Mouse (Mus musculus): Measurements from ENCODE around the gene Gm9040. TPM values are rescaled to one million over a fixed set of nuclear protein-coding genes. Genes with fewer than 3 reads are reported as not detected.
"Not testable (repeated sequence)": the region's sequence is repeated elsewhere in the genome, so short reads cannot be mapped to it uniquely, and the experiment has no call there.

Gm9040 gene
- polyA plus RNA-seq (2012; rRNA removed) = not detected in 2 replicates

DNA sequence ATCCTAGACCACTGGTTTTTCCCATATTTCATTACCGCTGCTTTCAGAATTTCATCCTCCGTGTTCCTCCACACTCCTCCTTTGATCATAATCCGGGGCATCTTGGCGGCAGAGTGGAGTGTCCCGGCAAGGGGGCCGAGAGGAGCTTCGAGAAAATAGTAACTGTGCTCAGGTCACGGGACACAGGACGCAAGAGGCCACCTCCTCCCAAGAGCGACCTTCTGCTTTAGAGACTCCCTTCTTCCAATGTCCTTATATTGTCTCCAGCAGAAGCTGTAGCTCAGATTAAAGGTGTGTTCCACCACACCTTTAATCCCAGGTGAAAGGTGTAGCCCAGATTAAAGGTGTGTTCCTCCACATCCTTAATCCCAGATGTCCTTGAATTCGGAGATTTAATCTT, at the start of gene Gm9040:
TSS of gene Gm9040 (minus strand) at position 101 of the 400 bp plus-strand sequence.
- not testable (repeated sequence) for DNase-seq (ENCODE audit: low read depth, low spot score)
- WGBS = no CpG with 5 or more reads among the region's 11 CpGs

- peak; percentile 42 for DNase-seq (ENCODE audit: low read depth, low spot score)
- 1% methylated on average over 10 of the region's 10 CpGs for WGBS
These were observed 43.7 kb upstream of the Gm9040 start for GRCm38 (mm10) chr10:118370443-118370842.

DNA sequence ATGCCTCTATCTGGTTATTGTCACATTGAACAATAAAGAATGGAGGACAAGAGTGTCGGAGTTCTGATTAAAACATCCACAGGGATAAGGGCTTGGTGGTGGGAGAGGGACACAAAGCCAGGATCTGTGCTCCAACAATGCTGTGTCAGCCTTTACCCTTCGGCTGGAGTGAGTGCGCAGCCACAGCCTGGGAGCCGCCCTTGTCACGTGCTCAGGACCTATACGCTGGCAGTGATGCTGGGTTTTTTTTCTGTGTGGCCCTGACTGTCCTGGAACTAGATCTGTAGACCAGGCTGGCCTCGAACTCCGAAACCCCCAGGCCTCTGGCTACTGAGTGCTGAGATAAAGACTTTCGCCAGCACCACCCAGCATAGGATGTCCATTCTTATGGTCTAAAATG, 42.7 kb upstream of the Gm9040 start:
- no peak for DNase-seq (ENCODE audit: low read depth, low spot score)
- WGBS = 60% methylated on average over 9 of the region's 9 CpGs

GRCm38 (mm10) chr10:118354005-118354404, 27.2 kb upstream of the Gm9040 start, which contains the start of gene Gm9049:
TSS of gene Gm9049 (minus strand) at chr10:118354105.
- WGBS = no CpG with 5 or more reads among the region's 11 CpGs
- DNase-seq (ENCODE audit: low read depth, low spot score) = not testable (repeated sequence)

- not testable (repeated sequence) for DNase-seq (ENCODE audit: low read depth, low spot score)
- 86% methylated on average over 1 of the region's 14 CpGs for WGBS
These were observed 21.8 kb upstream of the Gm9040 start, which contains the start of gene Gm9048 for GRCm38 (mm10) chr10:118348579-118348978. TSS of gene Gm9048 (minus strand) at chr10:118348679.

DNA sequence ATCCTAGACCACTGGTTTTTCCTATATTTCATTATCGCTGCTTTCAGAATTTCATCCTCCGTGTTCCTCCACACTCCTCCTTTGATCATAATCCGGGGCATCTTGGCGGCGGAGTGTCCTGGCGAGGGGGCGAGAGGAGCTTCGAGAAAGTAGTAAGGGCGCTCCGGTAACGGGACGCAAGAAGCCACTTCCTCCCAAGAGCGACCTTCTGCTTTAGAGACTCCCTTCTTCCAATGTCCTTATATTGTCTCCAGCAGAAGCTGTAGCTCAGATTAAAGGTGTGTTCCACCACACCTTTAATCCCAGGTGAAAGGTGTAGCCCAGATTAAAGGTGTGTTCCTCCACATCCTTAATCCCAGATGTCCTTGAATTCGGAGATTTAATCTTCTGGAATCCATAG, 16.4 kb upstream of the Gm9040 start, which contains the start of gene Gm9046:
TSS of gene Gm9046 (minus strand) at position 101 of the 400 bp plus-strand sequence.
- WGBS = no CpG with 5 or more reads among the region's 14 CpGs

GRCm38 (mm10) chr10:118337731-118338130, 11.0 kb upstream of the Gm9040 start, which contains the start of gene Gm9045:
TSS of gene Gm9045 (minus strand) at chr10:118337831.
- DNase-seq (ENCODE audit: low read depth, low spot score) = not testable (repeated sequence)
- WGBS = no CpG with 5 or more reads among the region's 14 CpGs

More for the DNA sequence above, 16.4 kb upstream of the Gm9040 start, which contains the start of gene Gm9046:
- not testable (repeated sequence) for DNase-seq (ENCODE audit: low read depth, low spot score)

DNA sequence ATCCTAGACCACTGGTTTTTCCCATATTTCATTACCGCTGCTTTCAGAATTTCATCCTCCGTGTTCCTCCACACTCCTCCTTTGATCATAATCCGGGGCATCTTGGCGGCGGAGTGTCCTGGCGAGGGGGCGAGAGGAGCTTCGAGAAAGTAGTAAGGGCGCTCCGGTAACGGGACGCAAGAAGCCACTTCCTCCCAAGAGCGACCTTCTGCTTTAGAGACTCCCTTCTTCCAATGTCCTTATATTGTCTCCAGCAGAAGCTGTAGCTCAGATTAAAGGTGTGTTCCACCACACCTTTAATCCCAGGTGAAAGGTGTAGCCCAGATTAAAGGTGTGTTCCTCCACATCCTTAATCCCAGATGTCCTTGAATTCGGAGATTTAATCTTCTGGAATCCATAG, 5.5 kb upstream of the Gm9040 start, which contains the start of gene Gm9044:
TSS of gene Gm9044 (minus strand) at position 101 of the 400 bp plus-strand sequence.
- no CpG with 5 or more reads among the region's 14 CpGs for WGBS
- DNase-seq (ENCODE audit: low read depth, low spot score) = not testable (repeated sequence)

DNA sequence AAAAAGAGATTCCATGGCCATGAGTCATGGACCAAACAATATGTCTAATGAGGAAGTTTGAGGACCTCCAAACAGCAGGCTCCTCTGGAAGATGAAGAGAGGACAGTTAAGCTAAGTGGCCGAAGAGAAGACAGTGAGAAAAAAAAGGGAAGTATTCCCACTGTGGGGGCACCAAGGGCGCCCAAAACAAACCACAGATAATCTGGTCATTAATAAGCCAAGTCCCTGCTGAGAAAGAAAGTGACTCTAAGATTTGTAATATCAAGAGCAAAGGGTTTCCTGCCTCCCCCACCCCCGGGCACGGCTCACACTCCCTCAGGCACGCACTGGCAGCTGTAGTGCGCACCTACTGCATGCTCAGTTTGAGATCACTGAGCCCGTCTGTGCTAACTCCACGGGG, 7.7 kb downstream of the Gm9040 start:
- 77% methylated on average over 8 of the region's 8 CpGs for WGBS
- DNase-seq (ENCODE audit: low read depth, low spot score) = no peak

GRCm38 (mm10) chr10:118302133-118302532, 24.6 kb downstream of the Gm9040 start:
- not testable (repeated sequence) for DNase-seq (ENCODE audit: low read depth, low spot score)
- 37% methylated on average over 2 of the region's 2 CpGs for WGBS

DNA sequence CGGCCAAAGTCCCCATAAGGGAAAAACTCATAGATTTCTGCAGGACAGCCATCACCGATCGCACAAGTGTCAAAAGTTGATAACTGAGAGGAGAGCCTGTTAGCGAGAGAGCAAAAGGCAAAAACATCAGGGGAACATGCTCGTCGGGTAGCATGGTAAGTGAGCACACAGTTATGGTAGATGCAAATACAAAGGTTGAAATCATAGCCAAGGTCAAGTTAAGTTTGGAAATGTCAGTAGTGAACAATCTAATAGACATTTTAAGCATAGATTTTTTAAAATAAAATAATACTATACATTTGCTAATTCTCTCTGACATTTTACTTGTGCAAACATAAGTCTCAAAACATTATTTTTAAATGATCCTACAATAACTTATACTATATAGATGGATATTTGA, 31.8 kb downstream of the Gm9040 start, which contains the start of gene Iltifb:
TSS of gene Iltifb (minus strand) at position 101 of the 400 bp plus-strand sequence.
- DNase-seq (ENCODE audit: low read depth, low spot score) = no peak
- 97% methylated on average over 6 of the region's 6 CpGs for WGBS

DNA sequence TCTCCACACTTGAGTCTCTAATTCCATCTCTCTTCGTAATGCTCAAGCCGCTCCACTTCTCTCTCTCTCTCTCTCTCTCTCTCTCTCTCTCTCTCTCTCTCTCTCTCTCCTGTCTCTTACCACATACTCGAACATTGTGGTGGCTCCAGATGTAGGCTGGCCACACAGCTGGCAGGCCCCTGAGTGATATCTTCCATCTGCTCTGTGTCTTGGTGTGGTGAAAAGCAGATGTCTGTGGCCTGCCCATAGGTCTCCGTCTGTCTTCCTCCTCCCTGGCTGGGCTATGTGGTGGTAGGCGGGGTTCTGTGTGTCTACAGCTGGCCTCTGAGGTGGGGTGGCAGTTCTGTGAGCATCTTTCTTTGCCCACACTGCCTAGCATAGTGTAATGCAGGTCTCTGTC, 43.8 kb downstream of the Gm9040 start:
- WGBS = 85% methylated on average over 2 of the region's 5 CpGs
- DNase-seq (ENCODE audit: low read depth, low spot score) = not testable (repeated sequence)

DNA sequence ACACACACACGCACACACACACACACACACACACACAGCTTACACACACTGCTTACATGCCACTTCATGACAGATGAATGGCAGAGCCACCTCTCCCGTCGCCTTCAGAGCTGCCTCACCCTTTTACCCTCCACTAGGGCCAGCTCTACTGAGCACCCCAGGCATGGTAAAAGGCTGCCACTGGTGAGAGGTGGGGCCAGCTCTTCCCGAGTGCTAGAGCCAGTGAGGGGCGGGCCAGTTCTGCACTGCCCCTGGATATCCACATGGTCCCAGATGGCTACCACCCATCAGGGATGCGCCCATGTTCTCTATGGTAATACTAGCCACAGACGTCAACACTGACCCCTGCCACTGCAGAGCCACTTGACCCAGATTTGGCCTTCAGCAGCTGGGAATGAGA, 44.2 kb downstream of the Gm9040 start:
- DNase-seq (ENCODE audit: low read depth, low spot score) = not testable (repeated sequence)
- 76% methylated on average over 6 of the region's 7 CpGs for WGBS

DNA sequence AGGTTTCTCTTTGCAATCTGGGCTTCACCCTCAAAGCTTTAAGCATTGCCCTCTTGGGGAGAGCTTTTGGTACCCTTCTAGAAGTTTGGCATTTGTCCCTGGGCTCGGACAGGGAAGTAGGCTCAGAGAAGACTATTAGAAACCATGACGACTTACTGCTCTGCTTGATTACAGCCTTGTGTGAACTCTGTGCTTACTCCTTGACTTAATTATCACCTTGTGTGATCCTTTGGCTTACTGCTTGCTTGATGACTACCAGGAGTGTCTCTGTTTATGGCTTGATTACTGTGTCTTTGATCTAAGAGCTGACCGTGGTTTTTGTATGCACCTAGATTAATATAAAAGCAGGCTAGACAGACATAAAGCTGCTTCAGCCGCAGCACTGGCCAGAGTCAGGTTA, 48.7 kb downstream of the Gm9040 start:
- WGBS = no CpG with 5 or more reads among the region's 4 CpGs
- not testable (repeated sequence) for DNase-seq (ENCODE audit: low read depth, low spot score)

Other genes starting within 250 kb of the Gm9040 start
- gene Mdm1, start 185.2 kb downstream of the Gm9040 start, polyA plus RNA-seq (2012; rRNA removed) = 1.7 and 2.3 TPM in 2 replicates
- 0.10 and 1.0 TPM in 2 replicates for gene Il22, start 122.0 kb downstream of the Gm9040 start, polyA plus RNA-seq (2012; rRNA removed)
- gene Gm32717, start 86.2 kb downstream of the Gm9040 start, polyA plus RNA-seq (2012; rRNA removed) = not detected in 2 replicates
- not detected in 2 replicates for gene Gm32802, start 68.3 kb downstream of the Gm9040 start, polyA plus RNA-seq (2012; rRNA removed)
- not detected in 2 replicates for gene Iltifb, start 31.9 kb downstream of the Gm9040 start, polyA plus RNA-seq (2012; rRNA removed)
- not detected in 2 replicates for gene Gm9044, start 5.4 kb upstream of the Gm9040 start, polyA plus RNA-seq (2012; rRNA removed)
- gene Gm9045, start 10.9 kb upstream of the Gm9040 start, polyA plus RNA-seq (2012; rRNA removed) = 0.05 TPM in 1 of 2 replicates, not detected in the other
- gene Gm9046, start 16.3 kb upstream of the Gm9040 start, polyA plus RNA-seq (2012; rRNA removed) = not detected in 2 replicates
- not detected in 2 replicates for gene Gm9048, start 21.7 kb upstream of the Gm9040 start, polyA plus RNA-seq (2012; rRNA removed)
- 0.05 TPM in 1 of 2 replicates, not detected in the other for gene Gm9049, start 27.1 kb upstream of the Gm9040 start, polyA plus RNA-seq (2012; rRNA removed)
- 0.18 and 0.87 TPM in 2 replicates for gene Ifng, start 114.1 kb upstream of the Gm9040 start, polyA plus RNA-seq (2012; rRNA removed)